Mouse (Mus musculus): ENCODE data around the gene Lrfn2.

The Lrfn2 gene

GRCm38 (mm10) chr17:48931621-48932405, at the start of gene Lrfn2:
Lrfn2 (plus strand) TSS chr17:48932379.
- DNase-seq: peak; percentile 83

GRCm38 (mm10) chr17:48887472-48888385, 44.5 kb upstream of the Lrfn2 start:
- DNase-seq: peak; percentile 88

GRCm38 (mm10) chr17:48905286-48906040, 26.7 kb upstream of the Lrfn2 start:
- no peak for DNase-seq

GRCm38 (mm10) chr17:48913437-48913836, 18.7 kb upstream of the Lrfn2 start:
- no peak for DNase-seq

- no peak for DNase-seq
These were observed 14.8 kb upstream of the Lrfn2 start for GRCm38 (mm10) chr17:48917411-48917810.

- DNase-seq: no peak
These were observed 13.7 kb upstream of the Lrfn2 start for GRCm38 (mm10) chr17:48918458-48918857.

- DNase-seq: no peak
These were observed 9.3 kb upstream of the Lrfn2 start for GRCm38 (mm10) chr17:48922905-48923304.

GRCm38 (mm10) chr17:48925426-48925825, 6.8 kb upstream of the Lrfn2 start:
- DNase-seq: no peak

GRCm38 (mm10) chr17:48930994-48931393, 1.2 kb upstream of the Lrfn2 start:
- DNase-seq: no peak

GRCm38 (mm10) chr17:48932406-48932906, 277 bp downstream of the Lrfn2 start:
- DNase-seq: peak; percentile 28

GRCm38 (mm10) chr17:48932916-48933315, 737 bp downstream of the Lrfn2 start:
- no peak for DNase-seq

GRCm38 (mm10) chr17:48935201-48935600, 3.0 kb downstream of the Lrfn2 start:
- no peak for DNase-seq

GRCm38 (mm10) chr17:48936445-48937141, 4.4 kb downstream of the Lrfn2 start:
- DNase-seq: peak; percentile 47

- peak; percentile 40 for DNase-seq
These were observed 6.6 kb downstream of the Lrfn2 start for GRCm38 (mm10) chr17:48938711-48939220.

GRCm38 (mm10) chr17:48946315-48946714, 14.1 kb downstream of the Lrfn2 start:
- DNase-seq: no peak

GRCm38 (mm10) chr17:48946765-48947164, 14.6 kb downstream of the Lrfn2 start:
- no peak for DNase-seq

GRCm38 (mm10) chr17:48951250-48951649, 19.1 kb downstream of the Lrfn2 start:
- DNase-seq: no peak

GRCm38 (mm10) chr17:48956033-48956631, 24.0 kb downstream of the Lrfn2 start:
- no peak for DNase-seq

GRCm38 (mm10) chr17:48960161-48960698, 28.1 kb downstream of the Lrfn2 start:
- DNase-seq: no peak

GRCm38 (mm10) chr17:48962646-48963045, 30.5 kb downstream of the Lrfn2 start:
- DNase-seq: no peak

- no peak for DNase-seq
These were observed 31.6 kb downstream of the Lrfn2 start for GRCm38 (mm10) chr17:48963740-48964139.

All from layer of hippocampus, adult 9-11 months (tissue).